Mouse (Mus musculus) kidney, embryonic 14.5 days (tissue): ENCODE data around the gene Rad54l. TPM values are rescaled to one million over a fixed set of nuclear protein-coding genes. Genes with fewer than 3 reads are reported as not detected.

Experiments used
- ATAC-seq: fragments of 200-750 bp; cut with Nextera tagmentation; 2 replicates; pipeline ENCODE4 v1.8.0; 2017; ENCODE audit warnings: moderate number of reproducible peaks, mild to moderate bottlenecking, moderate TSS enrichment, moderate library complexity; ENCODE audit not compliant: low FRiP score, low TSS enrichment
- H3K27ac ChIP-seq: fragments of 300-500 bp; sonication (generic); 2 replicates; pipeline ENCODE4 v1.5.1; 2014; ENCODE audit warnings: low read depth, mild to moderate bottlenecking, low read length, moderate library complexity, mixed read lengths
- H3K27me3 ChIP-seq: fragments of 300-500 bp; sonication (generic); 2 replicates; pipeline ENCODE4 v1.6.1; 2014; ENCODE audit warnings: mild to moderate bottlenecking, low read length; ENCODE audit not compliant: control insufficient read depth, insufficient read depth
- H3K36me3 ChIP-seq: fragments of 300-500 bp; sonication (generic); 2 replicates; pipeline ENCODE4 v1.6.1; 2014; ENCODE audit warnings: low read length, mixed read lengths; ENCODE audit not compliant: control insufficient read depth, insufficient read depth
- H3K4me1 ChIP-seq: fragments of 300-500 bp; sonication (generic); 2 replicates; pipeline ENCODE4 v1.6.1; 2014; ENCODE audit warnings: low read length, mixed read lengths; ENCODE audit not compliant: control insufficient read depth, insufficient read depth
- H3K4me2 ChIP-seq: fragments of 300-500 bp; sonication (generic); replicated peaks from 2 replicates; pipeline ENCODE4 v1.6.1; 2014; ENCODE audit warnings: low read depth, mild to moderate bottlenecking, low read length
- H3K4me3 ChIP-seq: fragments of 300-500 bp; sonication (generic); 2 replicates; pipeline ENCODE4 v1.5.1; 2014; ENCODE audit warnings: mild to moderate bottlenecking, low read length
- H3K9ac ChIP-seq: fragments of 300-500 bp; sonication (generic); 2 replicates; pipeline ENCODE4 v1.6.1; 2014; ENCODE audit warnings: low read depth, mild to moderate bottlenecking, low read length, moderate library complexity
- H3K9me3 ChIP-seq: fragments of 300-500 bp; sonication (generic); 2 replicates; pipeline ENCODE4 v1.6.1; 2016; ENCODE audit warnings: low read length; ENCODE audit not compliant: control insufficient read depth
- WGBS: fragments of 180-500 bp; shearing (Covaris S2); extraction: QIAGEN DNeasy Blood & Tissue Kit; methylation state at CpG from one replicate; pipeline ENCODE4 v1.1.7; 2014; 5-methylcytosine and 5-hydroxymethylcytosine counted together
- polyA plus RNA-seq: library from polyadenylated mRNA; unstranded; fragments of >200 nt; fragmentation: Nextera tagmentation; extraction: Ambion mirVana; gene quantifications from 2 replicates; pipeline ENCODE4 v1.2.1, GENCODE M21; 2014

Rad54l gene
- polyA plus RNA-seq, 1 experiment from 2014 or later = 40.7 TPM

DNA sequence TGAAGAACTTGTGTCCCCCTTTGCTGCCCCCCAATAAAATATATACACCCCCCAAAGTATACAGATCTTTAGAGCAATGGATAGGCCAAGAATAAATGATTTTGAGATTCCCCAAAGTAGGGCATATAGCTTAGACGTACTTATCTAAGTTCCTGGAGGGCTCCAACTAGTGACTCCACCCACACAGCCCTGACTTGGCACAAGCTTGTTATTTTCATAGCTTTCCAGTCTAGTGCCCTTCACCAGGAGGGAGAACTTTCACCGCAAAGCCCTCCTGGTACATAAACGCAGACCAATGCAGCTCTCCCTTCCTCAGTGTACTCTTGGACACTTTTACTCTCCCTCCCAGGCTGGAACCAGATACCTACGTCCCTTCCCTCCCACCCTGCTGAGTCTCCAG, 38.7 kb upstream of the Rad54l start:
- no peaks in the 10 kb centered on the region for H3K27me3 ChIP-seq
- WGBS = 63% methylated on average over 4 of the region's 4 CpGs
- no peak overlapping the region for H3K9ac ChIP-seq
- H3K9me3 ChIP-seq = no peaks in the 10 kb centered on the region
- ATAC-seq = no peak
- peaks cover 36% of the 10 kb centered on the region for H3K36me3 ChIP-seq
- no peak overlapping the region for H3K27ac ChIP-seq
- H3K4me2 ChIP-seq = no peak overlapping the region
- peaks cover 8% of the 10 kb centered on the region; the same call in 1 of the 2 replicates for H3K4me1 ChIP-seq
- H3K4me3 ChIP-seq = no peak overlapping the region

DNA sequence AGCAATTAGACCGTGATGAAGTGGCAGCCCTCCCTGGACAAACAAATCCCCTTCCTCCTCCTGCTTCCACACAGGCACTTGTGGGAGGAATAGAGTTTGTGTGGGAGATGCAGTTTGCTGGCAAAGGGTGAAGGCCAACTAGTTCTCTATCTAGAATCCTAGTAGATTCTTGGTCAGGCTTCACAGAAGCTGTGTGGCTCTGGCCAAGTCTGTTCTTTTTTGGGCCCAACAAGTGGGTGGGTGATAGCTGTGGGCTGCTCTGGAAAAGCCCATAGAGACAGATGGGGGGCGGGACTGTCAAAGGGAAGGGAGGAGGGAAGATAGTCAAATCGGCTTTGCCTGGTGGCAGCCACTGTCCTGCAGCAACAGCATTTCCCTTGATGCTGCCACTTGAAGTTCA, 37.3 kb upstream of the Rad54l start:
- H3K4me2 ChIP-seq = no peak overlapping the region
- H3K4me1 ChIP-seq = peaks cover 4% of the 10 kb centered on the region; the same call in 1 of the 2 replicates
- no peak overlapping the region for H3K4me3 ChIP-seq
- H3K27ac ChIP-seq = no peak overlapping the region
- WGBS = 63% methylated on average over 3 of the region's 3 CpGs
- H3K27me3 ChIP-seq = no peaks in the 10 kb centered on the region
- H3K36me3 ChIP-seq = peaks cover 50% of the 10 kb centered on the region
- no peak for ATAC-seq
- no peaks in the 10 kb centered on the region for H3K9me3 ChIP-seq
- no peak overlapping the region for H3K9ac ChIP-seq

DNA sequence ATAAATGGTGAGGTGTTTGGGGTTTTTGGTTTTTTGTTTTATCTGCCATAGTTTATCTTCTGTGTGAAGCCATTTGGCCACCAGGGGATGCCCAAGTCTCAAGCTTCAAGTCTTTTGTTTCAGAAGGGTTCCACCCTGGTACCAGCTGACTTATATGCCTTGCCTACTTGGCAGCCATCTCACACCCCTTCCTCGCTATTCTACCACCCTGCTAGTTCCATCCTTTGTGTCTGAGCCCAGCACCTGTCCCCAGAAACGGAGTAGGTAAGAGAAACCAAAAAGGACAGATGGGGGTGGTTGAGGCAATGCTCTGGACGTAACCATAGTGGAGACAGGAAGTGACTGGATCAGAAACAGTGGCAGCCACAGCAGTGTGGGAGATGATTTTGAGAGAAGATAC, 36.4 kb upstream of the Rad54l start:
- peaks cover 1% of the 10 kb centered on the region; the same call in 1 of the 2 replicates for H3K4me1 ChIP-seq
- H3K36me3 ChIP-seq = peaks cover 58% of the 10 kb centered on the region
- H3K27ac ChIP-seq = no peak overlapping the region
- ATAC-seq = no peak
- H3K27me3 ChIP-seq = no peaks in the 10 kb centered on the region
- 74% methylated on average over 3 of the region's 3 CpGs for WGBS
- no peak overlapping the region for H3K4me3 ChIP-seq
- no peaks in the 10 kb centered on the region for H3K9me3 ChIP-seq
- H3K9ac ChIP-seq = no peak overlapping the region
- H3K4me2 ChIP-seq = no peak overlapping the region

- no peak for ATAC-seq
Observed at GRCm38 (mm10) chr4:116157882-116158281, 34.4 kb upstream of the Rad54l start.

GRCm38 (mm10) chr4:116152702-116153101, 29.2 kb upstream of the Rad54l start:
- Histone ChIP-seq H3K4me2 (no peak overlapping the region), H3K4me1 (0 out of 2 replicates have a peak, but pooled peaks cover 5% of the 10 kb centered on the region), H3K9me3 (no peaks in the 10 kb centered on the region), H3K9ac (no peak overlapping the region; the same call in 1 of the 2 replicates), H3K27ac (no peak overlapping the region), H3K4me3 (no peak overlapping the region), H3K36me3 (peaks cover 61% of the 10 kb centered on the region), H3K27me3 (no peaks in the 10 kb centered on the region)
- no peak for ATAC-seq
- WGBS = 96% methylated on average over 15 of the region's 15 CpGs

More at GRCm38 (mm10) chr4:116157882-116158281, 34.4 kb upstream of the Rad54l start:
- Histone ChIP-seq H3K4me1 (no peaks in the 10 kb centered on the region), H3K9ac (no peak overlapping the region), H3K4me2 (no peak overlapping the region), H3K4me3 (no peak overlapping the region), H3K27me3 (no peaks in the 10 kb centered on the region), H3K9me3 (no peaks in the 10 kb centered on the region), H3K27ac (no peak overlapping the region), H3K36me3 (peaks cover 79% of the 10 kb centered on the region)
- 89% methylated on average over 2 of the region's 2 CpGs for WGBS

DNA sequence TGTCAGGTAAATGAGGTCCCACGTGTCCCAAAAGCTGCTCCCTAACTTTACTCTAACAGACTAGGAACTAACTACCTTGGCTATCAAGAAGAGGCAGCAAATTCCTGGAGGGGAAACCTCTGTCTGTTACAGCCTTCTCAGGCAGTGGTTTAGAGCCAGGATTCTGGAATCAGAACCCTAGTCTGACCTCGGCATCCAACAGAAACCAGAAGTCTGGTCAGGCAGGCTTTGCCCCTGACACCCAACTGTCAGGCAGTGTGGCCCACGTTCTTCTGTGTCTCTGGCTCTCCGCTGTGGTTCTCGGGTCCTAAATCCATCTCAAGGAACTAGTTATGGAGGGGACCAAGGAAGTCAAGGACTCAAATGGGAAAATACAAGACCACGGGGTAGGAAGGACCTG, 27.7 kb upstream of the Rad54l start, which contains the start of gene Lurap1:
Gene Lurap1, minus strand, starts transcription at position 101 of the 400 bp plus-strand sequence.
- peak within 1 kb of the TSS; percentile 80; the same call in 1 of the 2 replicates for H3K27ac ChIP-seq
- 0 out of 2 replicates have a peak, but pooled peaks cover 5% of the 10 kb centered on the region for H3K4me1 ChIP-seq
- no peak for ATAC-seq
- H3K27me3 ChIP-seq = no peaks in the 10 kb centered on the region
- peak within 1 kb of the TSS; percentile 92 for H3K9ac ChIP-seq
- peaks cover 46% of the 10 kb centered on the region for H3K36me3 ChIP-seq
- H3K4me2 ChIP-seq = peak within 1 kb of the TSS; percentile 76
- H3K9me3 ChIP-seq = no peaks in the 10 kb centered on the region
- 70% methylated on average over 6 of the region's 6 CpGs for WGBS
- H3K4me3 ChIP-seq = peak within 1 kb of the TSS; percentile 82

DNA sequence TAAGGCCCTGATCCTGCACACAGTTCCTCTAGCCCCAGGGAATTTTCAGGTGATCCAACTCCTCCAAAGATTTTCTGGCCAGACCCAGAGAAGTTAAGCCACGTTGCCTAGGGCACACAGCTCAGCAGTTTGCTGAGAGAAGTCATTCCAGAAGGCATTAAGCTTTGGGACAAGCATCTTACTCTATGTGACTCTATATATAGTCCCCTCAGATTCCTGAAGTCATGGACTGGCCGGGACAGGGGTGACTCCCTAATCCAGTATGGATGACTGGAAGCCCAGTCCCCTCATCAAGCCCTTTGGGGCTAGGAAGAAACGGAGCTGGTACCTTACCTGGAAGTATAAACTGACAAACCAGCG, 27.4 kb upstream of the Rad54l start:
- H3K9me3 ChIP-seq = no peaks in the 10 kb centered on the region
- peaks cover 42% of the 10 kb centered on the region for H3K36me3 ChIP-seq
- H3K4me1 ChIP-seq = 0 out of 2 replicates have a peak, but pooled peaks cover 5% of the 10 kb centered on the region
- H3K4me2 ChIP-seq = peak overlapping the region; percentile 76
- peak overlapping the region; percentile 92 for H3K9ac ChIP-seq
- 25% methylated on average over 4 of the region's 4 CpGs for WGBS
- H3K27ac ChIP-seq = no peak overlapping the region
- peak overlapping the region; percentile 82 for H3K4me3 ChIP-seq
- H3K27me3 ChIP-seq = no peaks in the 10 kb centered on the region
- ATAC-seq = peak; percentile 24; the same call in 1 of the 2 replicates

GRCm38 (mm10) chr4:116150156-116150861, 26.8 kb upstream of the Rad54l start:
- Histone ChIP-seq H3K27me3 (no peaks in the 10 kb centered on the region), H3K4me1 (0 out of 2 replicates have a peak, but pooled peaks cover 5% of the 10 kb centered on the region), H3K9ac (peak overlapping the region; percentile 92), H3K4me3 (peak overlapping the region; percentile 82), H3K36me3 (peaks cover 37% of the 10 kb centered on the region), H3K27ac (peak overlapping the region; percentile 80; the same call in 1 of the 2 replicates), H3K4me2 (peak overlapping the region; percentile 76), H3K9me3 (no peaks in the 10 kb centered on the region)
- ATAC-seq = peak; percentile 94
- 0% methylated on average over 57 of the region's 73 CpGs for WGBS

GRCm38 (mm10) chr4:116149812-116150155, 26.3 kb upstream of the Rad54l start:
- peak overlapping the region; percentile 80; the same call in 1 of the 2 replicates for H3K27ac ChIP-seq
- 21% methylated on average over 6 of the region's 6 CpGs for WGBS
- peaks cover 32% of the 10 kb centered on the region for H3K36me3 ChIP-seq
- no peaks in the 10 kb centered on the region for H3K27me3 ChIP-seq
- H3K4me2 ChIP-seq = peak overlapping the region; percentile 76
- no peaks in the 10 kb centered on the region for H3K9me3 ChIP-seq
- H3K9ac ChIP-seq = peak overlapping the region; percentile 92
- ATAC-seq = no peak
- peak overlapping the region; percentile 82 for H3K4me3 ChIP-seq
- H3K4me1 ChIP-seq = 0 out of 2 replicates have a peak, but pooled peaks cover 5% of the 10 kb centered on the region
